Mouse (Mus musculus) layer of hippocampus, adult 9-10 months (tissue): ENCODE data around the gene Pcsk5.
"Not testable (repeated sequence)": the region's sequence is repeated elsewhere in the genome, so short reads cannot be mapped to it uniquely, and the experiment has no call there.

Experiments used
- DNase-seq: peaks from one replicate; pipeline ENCODE4 v3.0.0; 2022; ENCODE audit warnings: low spot score

Gene Pcsk5

GRCm38 (mm10) chr19:17476021-17476420 lies 361.4 kb downstream of the Pcsk5 start:
- DNase-seq: no peak

DNA sequence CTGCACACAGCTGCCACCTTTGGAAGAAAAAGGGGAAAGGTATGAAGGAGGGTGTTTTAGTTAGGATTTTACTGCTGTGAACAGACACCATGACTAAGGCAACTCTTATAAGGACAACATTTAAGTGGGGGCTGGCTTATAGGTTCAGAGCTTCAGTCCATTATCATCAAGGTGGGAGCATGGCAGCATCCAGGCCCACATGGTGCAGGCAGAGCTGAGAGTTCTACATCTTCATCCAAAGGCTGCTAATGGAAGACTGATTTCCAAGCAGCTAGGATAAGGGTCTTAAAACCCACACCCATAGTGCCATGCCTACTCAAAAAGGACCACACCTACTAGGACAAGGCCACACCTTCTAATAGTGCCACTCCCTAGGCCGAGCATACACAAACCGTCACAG lies 364.3 kb downstream of the Pcsk5 start:
- DNase-seq: not testable (repeated sequence)

- DNase-seq: no peak
These were observed 365.6 kb downstream of the Pcsk5 start for GRCm38 (mm10) chr19:17471861-17472260.

DNA sequence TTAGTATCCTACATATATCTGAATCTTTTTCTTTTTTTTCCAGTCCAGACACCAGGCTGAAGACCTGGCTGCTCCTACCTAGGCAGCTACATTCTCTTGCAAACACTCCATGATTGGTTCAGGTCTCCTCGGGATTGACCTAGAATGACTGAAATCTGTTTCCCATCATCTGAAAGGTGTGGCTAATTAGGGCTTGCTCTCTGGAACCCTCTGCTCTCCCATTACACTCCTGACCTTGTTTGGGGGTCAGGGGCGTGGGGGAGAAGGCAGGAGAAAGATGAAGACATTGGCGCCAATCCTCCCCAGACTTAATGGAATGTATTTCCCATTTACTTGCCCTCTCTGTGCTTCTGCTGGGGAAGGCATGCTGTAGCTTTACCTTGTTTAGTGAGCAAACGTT lies 366.2 kb downstream of the Pcsk5 start:
- no peak for DNase-seq

- peak; percentile 20 for DNase-seq
These were observed 369.7 kb downstream of the Pcsk5 start for GRCm38 (mm10) chr19:17467556-17468211.

DNA sequence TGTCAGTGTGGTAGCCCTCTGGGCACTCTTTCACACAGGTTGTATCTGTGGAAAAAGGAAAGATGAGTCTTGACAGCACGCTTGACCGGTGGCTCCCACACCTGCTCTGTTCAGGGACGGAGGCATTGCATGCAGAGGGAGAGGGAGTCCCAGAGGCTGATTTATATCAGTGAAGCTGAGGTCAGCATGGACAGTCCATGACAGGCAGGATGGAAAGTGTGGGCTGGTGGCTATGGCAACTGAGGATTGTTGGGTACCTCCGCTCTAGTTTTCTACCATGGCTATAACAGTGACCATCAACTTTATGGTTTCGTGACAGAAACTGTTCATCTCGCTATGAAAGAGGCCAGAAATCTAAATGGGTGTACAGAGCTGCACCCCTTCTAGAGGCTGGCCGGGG lies 385.4 kb downstream of the Pcsk5 start:
- no peak for DNase-seq

DNA sequence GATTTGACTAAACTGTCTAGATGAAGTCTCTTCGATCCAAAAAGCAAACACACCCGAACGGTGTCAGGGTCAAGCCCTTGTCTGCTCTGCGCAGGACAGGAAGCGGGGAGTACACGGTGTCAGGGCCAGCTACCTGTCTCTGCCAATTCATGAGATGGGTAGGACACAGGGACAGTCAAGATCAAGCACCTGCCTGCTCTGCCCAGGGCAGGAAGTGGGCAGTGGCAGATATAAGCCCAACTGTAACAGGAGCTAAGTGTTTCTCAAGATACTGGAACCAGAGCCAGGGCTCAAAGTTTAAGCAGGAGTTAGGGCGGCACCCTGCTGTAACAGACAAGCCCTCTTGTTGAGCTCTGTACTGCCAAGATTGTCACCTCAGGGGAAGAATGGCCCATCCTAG lies 393.9 kb downstream of the Pcsk5 start:
- no peak for DNase-seq

DNA sequence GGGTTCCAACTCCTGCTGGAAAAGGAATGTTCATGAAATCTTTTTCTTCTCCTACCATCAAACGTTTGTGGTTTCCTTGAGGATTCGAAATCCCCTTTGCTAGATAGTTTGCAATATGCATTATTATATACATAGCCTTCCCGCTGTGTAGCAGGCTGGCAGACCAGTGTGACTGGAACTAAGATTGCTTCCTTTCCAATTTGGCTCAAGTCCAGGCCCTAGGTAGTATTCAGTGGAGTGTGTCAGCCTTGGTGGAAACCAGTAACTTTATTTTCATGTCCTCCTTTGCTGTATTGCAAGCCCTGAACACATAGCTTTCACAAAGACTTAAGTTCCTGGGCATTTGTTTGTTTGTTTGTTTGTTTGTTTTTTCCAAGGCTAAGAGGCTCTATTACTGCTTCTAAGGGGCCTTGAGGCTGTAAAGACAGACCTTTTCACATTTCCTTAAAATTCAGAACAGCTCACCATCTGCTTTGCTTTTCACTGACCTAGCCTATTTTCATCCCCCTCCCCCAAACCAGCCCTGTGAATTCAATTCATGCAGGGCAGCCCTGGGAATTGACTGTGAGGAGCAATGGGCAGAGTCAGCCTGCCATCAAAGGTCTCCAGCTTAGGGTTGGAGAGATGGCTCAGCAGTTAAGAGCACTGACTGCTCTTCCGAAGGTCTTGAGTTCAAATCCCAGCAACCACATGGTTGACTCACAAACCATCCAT lies 397.8 kb downstream of the Pcsk5 start:
- DNase-seq: no peak

DNA sequence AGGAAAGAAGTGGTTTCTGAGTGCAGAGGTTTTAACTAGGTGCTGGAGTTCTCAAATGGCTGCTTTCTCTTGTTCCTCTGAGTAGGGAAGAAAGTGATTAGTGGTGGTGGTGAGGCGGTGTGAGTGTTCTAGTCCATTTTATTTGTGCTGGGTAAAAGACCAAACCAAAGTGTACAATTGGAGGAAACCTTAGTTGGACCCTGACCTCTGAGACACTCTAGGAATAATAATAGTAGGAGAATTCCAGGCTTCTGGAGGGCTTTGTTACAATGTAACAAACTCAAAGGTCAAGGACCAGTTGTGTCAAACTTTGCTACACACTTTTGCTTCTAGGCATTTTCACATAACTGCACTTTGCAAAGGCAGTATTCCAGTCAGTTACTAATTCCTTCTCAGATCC lies 400.8 kb downstream of the Pcsk5 start:
- no peak for DNase-seq

- DNase-seq: no peak
These were observed 408.9 kb downstream of the Pcsk5 start for GRCm38 (mm10) chr19:17428561-17428914.

DNA sequence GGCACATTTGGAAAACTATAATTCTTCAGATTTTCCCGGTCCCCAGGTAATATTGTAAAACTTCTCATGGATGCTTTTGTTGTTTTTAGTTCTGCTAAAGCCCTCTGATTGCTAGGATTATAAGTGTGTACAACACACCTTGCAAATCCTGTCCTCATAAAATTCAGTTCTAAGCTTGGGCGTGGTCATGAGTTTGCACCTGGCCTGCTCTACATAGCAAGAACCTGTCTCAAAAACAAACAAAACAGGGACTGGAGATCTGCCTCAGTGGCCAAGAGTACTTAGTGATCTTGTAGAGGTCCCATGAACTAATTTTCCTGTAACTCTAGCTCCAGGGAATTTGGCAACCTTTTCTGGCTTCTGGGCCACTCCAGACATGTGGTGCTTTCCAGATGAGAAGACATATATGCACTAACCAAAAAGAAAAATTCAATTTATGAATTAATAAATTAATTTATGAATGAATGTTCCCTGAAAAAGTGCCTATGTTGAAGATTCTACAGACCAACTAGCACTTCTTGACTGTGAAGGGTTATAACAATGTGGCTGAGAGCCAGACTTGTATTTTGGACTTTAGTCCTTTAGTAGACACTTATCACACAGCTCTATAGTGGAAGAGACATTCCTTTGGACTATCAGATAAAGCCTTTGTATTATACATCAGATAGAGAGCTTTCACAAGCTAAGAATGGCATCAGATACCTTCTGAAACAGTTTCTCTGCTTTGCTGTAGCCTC lies 409.4 kb downstream of the Pcsk5 start:
- no peak for DNase-seq

DNA sequence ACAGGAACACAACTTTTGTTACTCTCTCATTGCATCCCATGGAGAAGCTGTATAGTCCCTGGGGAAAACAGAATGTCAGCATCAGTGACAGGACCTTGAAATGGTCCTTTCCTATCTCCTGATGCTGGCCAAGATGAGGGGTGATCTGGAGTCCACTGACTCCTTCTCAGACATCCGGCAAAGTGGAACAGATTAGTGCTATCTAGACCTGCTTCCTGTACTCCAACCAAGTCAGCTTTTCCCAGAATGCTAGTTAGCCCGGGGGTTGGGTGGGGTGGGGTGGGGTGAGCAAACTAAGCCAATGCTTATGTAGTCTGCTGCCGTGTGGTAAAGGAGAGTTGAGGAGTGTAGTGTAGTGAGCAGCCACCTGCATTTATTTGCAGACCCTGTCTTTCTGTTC lies 414.1 kb downstream of the Pcsk5 start:
- no peak for DNase-seq

GRCm38 (mm10) chr19:17417855-17418254 lies 419.6 kb downstream of the Pcsk5 start:
- no peak for DNase-seq

DNA sequence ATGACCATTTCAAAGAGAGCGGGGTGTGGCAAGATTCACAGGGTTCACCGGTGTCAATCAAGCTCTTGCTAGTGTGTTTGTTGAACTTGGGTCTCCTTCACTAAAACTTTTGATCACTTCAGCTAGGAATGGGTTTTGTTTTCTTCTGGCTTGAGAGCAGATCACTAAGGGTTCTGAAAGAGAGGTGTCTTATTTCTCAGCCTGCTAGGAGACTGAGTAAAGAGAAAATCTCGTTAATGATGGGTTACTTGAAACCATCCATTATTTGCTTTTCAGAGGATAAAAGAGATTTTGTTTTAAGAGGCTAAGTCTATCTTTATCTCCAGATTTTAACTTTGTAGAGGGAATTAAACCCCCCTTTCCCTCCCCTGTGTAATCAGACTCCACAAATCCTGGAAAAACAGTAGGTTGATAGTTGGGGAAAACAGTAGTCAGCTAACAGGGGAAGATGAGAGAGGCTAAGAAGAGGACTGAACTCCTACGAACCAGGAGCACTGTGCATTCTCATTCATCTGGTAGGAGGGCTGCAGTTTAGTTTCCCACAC lies 424.4 kb downstream of the Pcsk5 start:
- no peak for DNase-seq

- DNase-seq: no peak
These were observed 426.9 kb downstream of the Pcsk5 start for GRCm38 (mm10) chr19:17410465-17411065.

DNA sequence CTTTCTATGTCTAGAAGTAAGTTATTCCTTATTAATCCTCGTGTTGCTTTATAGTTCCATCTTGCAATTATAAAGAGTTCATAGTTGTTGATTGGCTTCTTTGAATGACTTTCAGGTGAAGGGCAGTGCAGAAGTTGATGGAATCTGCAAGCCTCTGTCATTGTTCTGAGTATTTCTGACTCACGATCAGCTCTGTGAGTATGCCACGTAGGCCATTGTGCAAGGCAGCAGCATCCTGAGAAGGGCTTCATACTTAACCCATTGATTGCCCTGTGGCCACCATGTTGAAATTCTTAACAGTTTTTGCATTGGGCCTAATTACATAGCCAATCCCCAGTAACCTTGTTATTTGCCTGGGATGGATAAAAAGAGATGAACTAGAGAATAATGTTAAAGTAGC lies 428.1 kb downstream of the Pcsk5 start:
- no peak for DNase-seq

GRCm38 (mm10) chr19:17408591-17408990 lies 428.8 kb downstream of the Pcsk5 start:
- DNase-seq: no peak

DNA sequence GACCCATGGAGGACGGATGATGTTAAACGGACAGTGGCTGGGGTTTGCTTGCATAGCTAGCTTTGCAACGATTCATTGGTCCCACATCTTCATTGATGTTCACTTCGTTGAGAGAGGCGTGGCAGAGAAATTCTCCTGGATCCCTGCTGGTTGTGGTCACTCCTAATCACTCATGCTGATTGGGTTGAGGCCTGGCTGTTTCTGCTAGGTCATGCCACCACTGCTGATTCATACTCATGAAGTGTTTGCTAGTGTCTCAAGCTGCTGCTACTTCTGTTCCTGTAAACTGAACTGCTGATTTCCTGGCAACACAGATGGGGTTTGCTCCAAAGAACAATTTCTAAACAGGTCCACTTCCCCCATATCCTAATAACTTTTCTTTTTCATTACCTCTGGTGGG lies 430.6 kb downstream of the Pcsk5 start:
- no peak for DNase-seq

GRCm38 (mm10) chr19:17403175-17403574 lies 434.3 kb downstream of the Pcsk5 start:
- DNase-seq: no peak

DNA sequence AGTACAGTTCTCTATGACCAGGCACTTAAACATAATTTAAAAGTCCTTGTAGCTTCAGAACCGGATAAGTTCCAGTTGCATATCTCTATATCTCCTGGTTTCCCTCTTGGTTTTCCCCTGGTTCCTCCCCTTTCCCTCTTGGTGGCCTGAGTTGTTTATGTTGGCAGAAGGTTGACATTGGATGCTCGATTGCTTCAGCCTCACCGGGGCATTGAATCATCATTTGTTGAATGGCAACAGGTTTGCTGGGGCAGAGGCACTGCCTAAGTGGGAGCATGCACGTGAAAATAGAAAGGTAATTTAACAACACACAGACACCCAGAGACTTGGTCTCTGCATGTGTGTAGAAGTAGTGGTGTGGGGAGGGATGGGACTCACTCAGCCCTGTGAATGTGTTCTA lies 436.9 kb downstream of the Pcsk5 start:
- DNase-seq: no peak

DNA sequence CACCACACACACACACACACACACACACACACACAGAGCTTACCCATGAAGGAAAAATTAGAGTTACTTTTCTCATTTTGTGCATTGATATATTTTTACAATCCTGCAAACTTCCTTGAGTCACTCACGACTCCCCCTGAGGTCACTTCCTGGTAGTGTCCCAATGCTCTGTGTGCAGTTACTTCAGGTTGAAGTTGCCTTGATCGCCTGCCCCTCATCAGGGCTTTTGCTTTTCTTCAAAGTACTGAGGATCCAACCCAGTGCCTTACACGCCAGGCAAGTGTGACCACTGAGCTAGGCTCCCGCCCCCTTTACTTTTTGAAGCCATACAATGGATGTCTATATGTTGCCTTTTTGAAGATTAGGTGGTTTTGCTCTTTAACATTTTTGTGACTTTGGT lies 437.5 kb downstream of the Pcsk5 start:
- no peak for DNase-seq

DNA sequence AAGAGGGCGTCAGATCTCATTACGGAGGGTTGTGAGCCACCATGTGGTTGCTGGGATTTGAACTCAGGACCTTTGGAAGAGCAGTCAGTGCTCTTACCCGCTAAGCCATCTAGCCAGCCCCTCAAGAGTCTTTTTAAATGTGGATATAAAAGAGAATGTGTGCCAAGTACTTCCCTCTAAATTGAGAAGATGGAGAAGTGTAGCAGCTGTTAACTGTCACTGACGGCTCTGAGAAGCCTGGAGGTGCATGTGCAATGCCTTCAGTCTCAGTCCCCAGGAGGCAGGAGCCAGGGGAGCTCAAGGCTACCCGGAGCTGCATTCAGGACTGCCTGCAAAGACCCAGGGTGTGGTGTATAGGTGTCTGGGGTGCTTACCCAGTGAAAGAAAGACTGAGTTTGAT lies 439.5 kb downstream of the Pcsk5 start:
- DNase-seq: no peak

- DNase-seq: no peak
These were observed 440.6 kb downstream of the Pcsk5 start for GRCm38 (mm10) chr19:17396802-17397201.
